Mouse (Mus musculus): ENCODE measurements around the gene Pacsin2. TPM values are rescaled to one million over a fixed set of nuclear protein-coding genes. Genes with fewer than 3 reads are reported as not detected.

Gene Pacsin2
- total RNA-seq, 2 experiments from 2014 or later: 97.4 to 102 TPM

DNA sequence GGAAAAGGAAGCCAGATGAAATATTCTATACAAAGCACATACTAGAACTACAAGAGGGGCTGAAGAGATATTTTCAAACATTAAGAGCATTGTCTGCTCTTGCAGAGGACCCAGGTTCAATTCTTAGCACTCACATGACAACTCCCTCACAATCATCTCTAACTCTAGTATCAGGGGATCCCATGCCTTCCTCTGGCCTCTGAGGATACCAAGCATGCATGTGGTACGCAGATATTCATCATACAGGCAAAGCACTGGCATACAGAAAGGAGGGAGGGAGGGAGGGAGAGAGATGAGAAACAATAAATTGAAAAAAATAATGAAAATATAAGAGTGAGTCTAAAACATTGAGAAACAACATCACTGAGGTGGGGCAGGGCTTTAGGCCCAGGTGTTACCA lies 35.8 kb downstream of the Pacsin2 start:
- no peak overlapping the region for H3K4me3 ChIP-seq
- DNase-seq (ENCODE audit: extremely low spot score in 1 of 2, low spot score in 2 of 2): no peak
- no peak for TF ChIP-seq CTCF (IDR thresholded peaks at IDR 0.05)
- H3K27ac ChIP-seq: no peak overlapping the region
- intact Hi-C loops (cut with DNase I): no loop called here

DNA sequence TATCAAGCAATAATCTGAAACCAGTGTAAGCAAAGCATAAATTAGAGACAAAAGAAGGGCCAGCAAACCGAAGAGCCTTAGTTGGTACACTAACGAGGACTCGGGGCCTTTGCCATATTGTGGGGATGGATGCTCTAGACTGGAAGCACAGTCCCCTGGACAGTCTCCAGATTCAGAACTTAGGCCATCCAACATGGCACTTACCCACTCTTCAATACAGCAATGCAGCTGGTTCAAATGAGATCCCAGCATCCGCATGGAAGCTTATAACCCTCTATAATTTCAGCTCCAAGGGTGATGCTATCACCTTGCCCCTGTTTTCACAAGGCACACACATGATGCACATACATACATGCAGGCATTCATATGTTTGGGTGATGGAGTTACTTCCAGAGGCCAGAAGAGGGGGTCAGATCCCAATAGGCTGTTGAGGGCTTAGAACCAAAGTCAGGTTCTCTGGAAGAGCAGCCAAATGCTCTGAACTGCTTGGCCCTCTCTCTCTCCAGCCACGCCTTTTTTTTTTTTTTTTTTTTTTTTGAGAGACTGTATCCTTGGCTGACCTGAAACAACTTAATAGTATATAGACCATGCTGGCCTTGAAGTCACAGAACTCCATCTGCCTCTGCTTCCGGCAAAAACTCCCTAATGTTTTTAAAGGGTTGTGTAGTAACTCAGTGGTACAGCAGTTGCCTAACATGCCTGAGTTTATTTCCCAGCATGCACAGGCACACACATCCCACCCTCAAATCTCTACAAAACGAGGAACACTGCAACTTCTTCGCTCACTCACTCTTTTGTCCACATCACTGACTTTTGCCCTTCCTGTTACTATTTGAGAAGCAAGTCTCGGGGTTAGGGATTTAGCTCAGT lies 36.9 kb downstream of the Pacsin2 start:
- TF ChIP-seq CTCF (IDR thresholded peaks at IDR 0.05): no peak; the same call in 1 of the 2 replicates
- intact Hi-C loops (cut with DNase I): no loop called here

DNA sequence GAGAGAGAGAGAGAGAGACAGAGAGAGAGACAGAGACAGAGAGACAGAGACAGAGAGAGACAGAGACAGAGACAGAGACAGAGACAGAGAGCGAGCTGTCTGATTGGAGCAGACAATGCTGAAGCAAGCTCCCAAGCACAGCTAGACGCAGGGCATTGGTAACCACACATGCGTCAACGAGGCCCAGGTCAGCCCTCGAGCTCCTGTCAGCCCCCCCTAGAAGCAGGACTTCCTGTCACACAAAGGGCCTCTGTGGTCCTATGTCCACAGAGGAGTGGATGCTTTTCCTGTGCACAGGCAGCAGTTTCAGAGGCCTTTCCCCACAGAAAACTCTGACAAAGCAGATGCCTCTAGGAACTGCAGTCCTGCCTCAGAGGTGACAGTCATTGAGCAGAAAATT lies 38.6 kb downstream of the Pacsin2 start:
- Histone ChIP-seq H3K4me3 (no peak overlapping the region), H3K27ac (no peak overlapping the region)
- DNase-seq (ENCODE audit: extremely low spot score in 1 of 2, low spot score in 2 of 2): no peak
- intact Hi-C loops (cut with DNase I): no loop called here
- TF ChIP-seq CTCF (IDR thresholded peaks at IDR 0.05): no peak

More for the DNA sequence above, 36.9 kb downstream of the Pacsin2 start:
- no peak overlapping the region for H3K4me3 ChIP-seq
- no peak for DNase-seq (ENCODE audit: extremely low spot score in 1 of 2, low spot score in 2 of 2)
- no peak overlapping the region for H3K27ac ChIP-seq

DNA sequence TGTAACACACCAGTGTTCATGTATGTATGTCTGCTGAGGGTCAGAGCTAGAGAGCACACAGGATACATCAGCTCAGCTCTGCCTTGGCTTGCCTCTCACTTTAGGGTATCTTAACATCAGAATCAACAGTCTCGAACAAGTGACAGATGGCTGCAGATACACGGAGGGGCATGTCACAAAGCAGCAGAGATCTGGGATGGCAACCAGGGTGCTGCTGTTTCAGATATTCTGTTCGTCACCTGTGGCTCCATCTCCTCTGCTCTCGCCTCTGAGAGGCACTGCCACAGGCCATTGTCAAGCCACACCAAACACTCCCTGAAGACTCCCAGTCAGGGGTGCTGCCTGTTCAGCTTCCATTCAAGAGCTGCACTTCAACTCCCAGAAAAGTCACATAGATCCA lies 39.1 kb downstream of the Pacsin2 start:
- intact Hi-C loops (cut with DNase I): no loop called here
- no peak for TF ChIP-seq CTCF (IDR thresholded peaks at IDR 0.05)
- Histone ChIP-seq H3K4me3 (no peak overlapping the region), H3K27ac (no peak overlapping the region)
- no peak for DNase-seq (ENCODE audit: extremely low spot score in 1 of 2, low spot score in 2 of 2)

DNA sequence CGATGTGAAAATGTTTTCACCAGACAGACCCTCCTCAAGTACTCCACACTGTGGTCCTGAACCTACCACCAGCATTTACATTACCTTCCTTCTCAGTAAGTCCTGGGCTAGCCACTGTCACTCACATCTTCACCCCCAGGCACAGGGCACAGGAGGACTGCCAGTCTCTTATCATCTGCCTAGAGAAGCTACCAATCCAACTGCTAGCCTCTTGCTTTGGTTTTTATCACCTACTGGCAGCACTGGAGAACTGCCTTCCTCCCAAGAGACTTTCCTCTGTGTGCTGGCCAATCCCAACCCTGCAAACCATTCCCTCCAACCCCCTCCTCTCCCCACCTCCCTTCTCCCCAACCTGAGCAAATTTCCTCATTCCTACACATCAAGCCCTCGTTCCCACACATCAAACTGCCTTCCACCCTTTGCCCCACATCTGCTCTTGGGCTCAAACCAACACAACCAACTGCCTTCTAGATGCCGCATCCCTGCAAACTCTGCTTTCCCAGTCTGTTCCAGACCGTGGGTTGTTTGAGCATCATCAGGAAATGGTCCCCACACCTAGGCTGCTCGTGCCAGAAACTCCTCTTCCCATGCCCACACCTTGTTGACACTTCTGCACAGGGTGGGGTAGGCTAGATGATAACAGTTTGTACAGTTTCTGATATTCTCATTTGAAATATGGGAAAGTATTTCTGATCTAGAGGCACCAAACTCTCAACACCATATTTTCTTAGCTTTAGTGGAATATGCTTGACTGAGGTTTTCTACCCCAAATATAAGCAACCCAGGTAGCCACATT lies 40.6 kb downstream of the Pacsin2 start:
- Histone ChIP-seq H3K4me3 (no peak overlapping the region), H3K27ac (no peak overlapping the region)
- TF ChIP-seq CTCF (IDR thresholded peaks at IDR 0.05): peak; percentile 1; the same call in 1 of the 2 replicates
- intact Hi-C loops (cut with DNase I): no loop called here
- no peak for DNase-seq (ENCODE audit: extremely low spot score in 1 of 2, low spot score in 2 of 2)

DNA sequence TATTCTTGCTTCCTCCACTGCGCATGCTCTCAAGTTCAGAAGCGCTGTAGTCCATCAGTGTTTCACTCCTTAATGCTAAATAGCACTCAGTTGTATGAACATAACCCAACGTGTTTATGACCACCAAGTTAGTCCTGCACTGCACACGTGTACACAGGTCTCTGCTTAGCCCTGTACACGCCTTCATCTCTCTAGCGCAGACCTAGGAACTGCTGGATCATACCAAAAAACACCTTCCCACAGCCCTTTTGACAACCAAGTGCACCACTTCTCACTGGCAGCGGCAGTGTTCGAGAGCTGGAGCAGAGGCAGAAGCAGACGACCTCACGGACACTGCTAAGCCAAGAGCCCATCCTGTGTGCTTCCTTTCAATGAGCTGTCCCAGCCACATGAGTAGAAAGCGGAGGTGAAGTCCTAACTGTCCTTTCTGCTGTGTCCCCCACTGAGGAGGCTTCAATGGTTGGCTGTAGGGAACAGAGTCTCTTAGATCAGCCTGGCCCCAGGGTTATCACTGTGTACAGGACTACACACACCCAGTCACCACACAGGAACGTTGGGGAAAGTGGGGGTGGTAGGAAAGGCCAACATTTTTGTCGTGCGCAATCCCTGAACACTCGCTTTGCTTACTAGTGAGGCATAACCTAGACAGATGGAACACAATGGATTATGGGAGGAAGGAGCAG lies 42.0 kb downstream of the Pacsin2 start:
- H3K4me3 ChIP-seq: no peak overlapping the region
- no peak for TF ChIP-seq CTCF (IDR thresholded peaks at IDR 0.05)
- intact Hi-C loops (cut with DNase I): no loop called here
- DNase-seq (ENCODE audit: extremely low spot score in 1 of 2, low spot score in 2 of 2): no peak
- no peak overlapping the region for H3K27ac ChIP-seq

DNA sequence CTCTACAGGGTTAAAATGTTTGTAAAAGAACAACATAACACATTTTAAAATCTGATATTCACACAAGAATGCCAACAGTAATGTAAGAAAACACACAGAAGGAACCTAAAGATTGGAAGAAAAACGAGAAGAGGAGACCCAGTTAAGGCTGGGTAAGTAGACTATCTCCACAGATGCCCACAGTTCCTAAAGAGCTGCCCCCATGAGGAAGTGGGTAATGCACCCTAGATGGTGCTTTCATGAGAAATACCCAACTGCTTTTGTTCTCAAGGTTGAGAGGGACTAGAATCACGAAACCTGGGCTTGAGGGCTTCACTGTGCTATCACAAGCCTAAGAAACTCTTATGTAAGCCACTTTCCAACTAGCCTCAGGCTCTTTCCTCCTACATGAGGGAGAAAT lies 44.8 kb downstream of the Pacsin2 start:
- intact Hi-C loops (cut with DNase I): no loop called here

DNA sequence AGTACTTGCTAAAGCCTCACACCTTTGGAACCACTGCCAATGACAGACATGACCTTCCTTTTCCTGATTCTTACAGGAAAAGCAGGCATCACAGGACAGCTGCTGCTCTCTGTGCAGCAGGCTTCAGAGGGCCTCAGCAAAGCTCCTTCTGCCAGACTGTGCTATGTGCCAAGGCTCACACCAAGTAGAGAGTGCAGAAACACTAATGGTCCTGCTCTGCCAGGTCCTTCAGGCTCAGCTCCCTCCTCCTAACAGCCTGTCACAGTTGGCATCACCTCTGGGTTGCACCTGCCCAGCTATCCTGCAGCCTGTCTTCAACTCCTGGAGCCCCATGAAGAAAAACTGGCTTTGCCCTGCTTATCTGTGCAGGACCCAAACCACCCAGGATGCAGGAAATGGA lies 45.7 kb downstream of the Pacsin2 start:
- Histone ChIP-seq H3K27ac (peak overlapping the region; percentile 71), H3K4me3 (no peak overlapping the region)
- intact Hi-C loops (cut with DNase I): no loop called here
- TF ChIP-seq CTCF (IDR thresholded peaks at IDR 0.05): no peak
- DNase-seq (ENCODE audit: extremely low spot score in 1 of 2, low spot score in 2 of 2): no peak

More for the DNA sequence above, 44.8 kb downstream of the Pacsin2 start:
- TF ChIP-seq CTCF (IDR thresholded peaks at IDR 0.05): no peak
- DNase-seq (ENCODE audit: extremely low spot score in 1 of 2, low spot score in 2 of 2): no peak
- Histone ChIP-seq H3K27ac (peak overlapping the region; percentile 6), H3K4me3 (no peak overlapping the region)

DNA sequence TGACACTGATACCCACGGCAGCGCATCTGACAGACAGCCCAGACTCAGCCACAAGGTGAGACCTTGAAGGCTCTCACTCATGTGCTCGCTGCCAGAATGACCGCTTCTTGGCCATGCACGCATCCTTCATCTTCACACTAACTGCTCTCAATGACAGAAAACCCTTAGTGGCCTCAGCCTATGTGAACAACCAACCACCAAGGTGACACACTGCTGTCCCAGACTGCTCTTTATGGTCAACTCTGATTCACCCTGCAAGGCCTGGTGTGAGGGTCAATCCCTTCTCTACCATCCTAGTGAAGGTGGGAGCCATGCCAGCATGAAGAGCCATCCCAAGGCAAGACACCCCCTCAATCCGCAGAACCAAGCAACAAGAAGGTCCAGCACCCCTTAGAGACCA lies 46.5 kb downstream of the Pacsin2 start:
- Histone ChIP-seq H3K4me3 (no peak overlapping the region), H3K27ac (peak overlapping the region; percentile 71)
- intact Hi-C loops (cut with DNase I): loop anchor here (2.0 kb wide), 1 partner anchor 31 kb away; no protein-coding TSS in a partner anchor
- TF ChIP-seq CTCF (IDR thresholded peaks at IDR 0.05): no peak
- DNase-seq (ENCODE audit: extremely low spot score in 1 of 2, low spot score in 2 of 2): no peak

DNA sequence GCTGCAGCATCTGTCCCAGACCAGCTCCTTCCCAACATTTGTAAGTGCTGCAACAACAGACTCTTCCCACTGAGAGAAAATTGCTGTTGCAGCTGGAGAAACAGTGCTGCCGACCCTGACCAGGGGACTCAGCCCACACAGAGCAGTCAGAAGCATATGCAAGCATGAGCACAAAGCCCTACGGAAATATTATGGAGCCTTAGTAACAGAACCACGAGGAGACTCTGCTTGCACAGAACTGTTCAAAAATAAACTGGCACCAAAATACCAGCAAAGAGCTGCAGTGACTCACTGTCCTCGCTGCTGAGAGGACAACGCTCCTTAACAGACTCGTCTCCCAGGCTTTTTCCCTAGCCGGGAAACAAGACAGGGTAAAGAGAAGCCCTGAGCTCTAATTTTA lies 47.0 kb downstream of the Pacsin2 start:
- Histone ChIP-seq H3K4me3 (no peak overlapping the region), H3K27ac (peak overlapping the region; percentile 84)
- DNase-seq (ENCODE audit: extremely low spot score in 1 of 2, low spot score in 2 of 2): peak; percentile 48 to 52
- no peak for TF ChIP-seq CTCF (IDR thresholded peaks at IDR 0.05)
- intact Hi-C loops (cut with DNase I): loop anchor here (2.0 kb wide), 1 partner anchor 31 kb away; no protein-coding TSS in a partner anchor

DNA sequence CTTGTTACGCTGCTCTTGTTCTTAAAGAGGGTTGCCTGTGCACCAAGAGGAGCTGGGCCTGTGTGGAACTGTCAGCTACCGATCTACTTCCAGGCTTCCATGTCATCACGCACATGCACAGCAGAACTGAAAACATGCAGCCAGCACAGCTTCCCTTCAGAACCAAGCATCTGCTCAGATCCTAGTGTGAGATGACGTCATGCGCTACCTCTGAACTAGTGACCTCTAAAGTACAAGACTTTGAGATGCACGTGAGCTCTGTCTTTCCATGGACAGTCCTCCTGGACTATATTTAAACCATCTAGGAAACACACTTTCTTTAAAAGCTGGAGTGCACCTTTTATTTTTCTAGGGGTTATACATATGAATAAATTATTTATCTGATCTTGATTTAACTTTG lies 49.0 kb downstream of the Pacsin2 start:
- no peak overlapping the region for H3K27ac ChIP-seq
- intact Hi-C loops (cut with DNase I): no loop called here
- no peak for DNase-seq (ENCODE audit: extremely low spot score in 1 of 2, low spot score in 2 of 2)
- H3K4me3 ChIP-seq: no peak overlapping the region
- TF ChIP-seq CTCF (IDR thresholded peaks at IDR 0.05): no peak

DNA sequence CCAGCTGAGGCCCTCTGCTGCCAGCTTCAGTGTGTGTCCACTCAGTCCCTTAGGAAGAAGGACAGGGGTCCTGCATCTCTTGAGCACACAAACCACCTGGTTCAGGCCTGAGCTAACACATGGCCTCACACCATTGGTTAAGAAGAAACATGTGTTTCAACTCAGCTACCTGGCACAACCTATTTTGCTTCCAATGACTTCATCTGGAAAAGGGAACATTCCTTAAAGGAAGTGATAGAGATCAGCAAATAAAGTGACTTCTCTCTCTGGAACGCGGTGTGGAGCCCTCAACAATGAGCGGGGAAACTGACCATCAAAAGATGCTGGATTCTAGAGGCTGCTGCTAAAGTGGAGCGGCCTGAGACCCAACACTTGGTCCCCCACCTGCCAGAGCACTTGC lies 52.8 kb downstream of the Pacsin2 start:
- no peak for TF ChIP-seq CTCF (IDR thresholded peaks at IDR 0.05)
- intact Hi-C loops (cut with DNase I): no loop called here
- no peak for DNase-seq (ENCODE audit: extremely low spot score in 1 of 2, low spot score in 2 of 2)
- no peak overlapping the region for H3K4me3 ChIP-seq
- H3K27ac ChIP-seq: no peak overlapping the region
